Mouse (Mus musculus) bone marrow macrophage, adult 2 months (primary cell): ENCODE results near the gene Gm49380. TPM values are rescaled to one million over a fixed set of nuclear protein-coding genes. Genes with fewer than 3 reads are reported as not detected.

Experiments
- H3K27ac ChIP-seq: 2 replicates; pipeline ENCODE4 v1.5.1; 2012; ENCODE audit warnings: low read depth, low read length; ENCODE audit not compliant: insufficient read depth
- H3K4me1 ChIP-seq: 2 replicates; pipeline ENCODE4 v1.6.1; 2012; ENCODE audit warnings: low read length; ENCODE audit not compliant: control insufficient read depth, insufficient read depth
- H3K4me3 ChIP-seq: 2 replicates; pipeline ENCODE4 v1.5.1; 2012; ENCODE audit warnings: mild to moderate bottlenecking, low read length, moderate library complexity; ENCODE audit not compliant: insufficient read depth
- CTCF ChIP-seq: IDR thresholded peaks from 2 replicates; pipeline ENCODE4 v1.5.1; 2012; ENCODE audit warnings: low read depth, mild to moderate bottlenecking, low read length, moderate library complexity
- POLR2A ChIP-seq: IDR thresholded peaks from 2 replicates; pipeline ENCODE4 v1.6.1; 2012; ENCODE audit warnings: mild to moderate bottlenecking, low read depth, low read length, borderline replicate concordance
- polyA plus RNA-seq: library from polyadenylated mRNA; stranded (reverse); fragments of >200 nt; gene quantifications from 2 replicates; pipeline ENCODE4 v1.2.4, GENCODE M21; 2012; ENCODE audit not compliant: missing spikeins, insufficient read depth, insufficient read length

Gene Gm49380
- polyA plus RNA-seq, 1 experiment: not detected

DNA sequence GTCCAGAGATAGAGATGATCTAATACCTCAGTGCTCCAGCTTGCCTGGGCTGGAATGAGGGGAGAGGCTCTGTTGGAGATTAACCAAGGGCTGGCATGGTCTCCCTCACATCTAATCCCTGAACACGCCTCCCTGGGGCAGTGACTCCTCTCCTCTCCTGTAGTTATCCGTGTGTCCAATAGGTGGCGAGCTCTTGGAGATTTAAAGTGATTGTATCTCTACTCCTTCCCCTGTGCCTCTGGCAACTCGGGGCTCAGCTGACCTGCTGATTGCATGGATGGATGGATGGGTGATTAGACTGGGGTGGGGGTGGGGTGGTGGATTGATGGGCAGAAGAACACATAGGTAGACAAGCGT is 36.6 kb downstream of the Gm49380 start:
- no peak overlapping the region for H3K27ac ChIP-seq
- no peak overlapping the region for H3K4me3 ChIP-seq
- H3K4me1 ChIP-seq: peaks cover 14% of the 10 kb centered on the region
- TF ChIP-seq CTCF: peak; percentile 39
- no peak for TF ChIP-seq POLR2A

DNA sequence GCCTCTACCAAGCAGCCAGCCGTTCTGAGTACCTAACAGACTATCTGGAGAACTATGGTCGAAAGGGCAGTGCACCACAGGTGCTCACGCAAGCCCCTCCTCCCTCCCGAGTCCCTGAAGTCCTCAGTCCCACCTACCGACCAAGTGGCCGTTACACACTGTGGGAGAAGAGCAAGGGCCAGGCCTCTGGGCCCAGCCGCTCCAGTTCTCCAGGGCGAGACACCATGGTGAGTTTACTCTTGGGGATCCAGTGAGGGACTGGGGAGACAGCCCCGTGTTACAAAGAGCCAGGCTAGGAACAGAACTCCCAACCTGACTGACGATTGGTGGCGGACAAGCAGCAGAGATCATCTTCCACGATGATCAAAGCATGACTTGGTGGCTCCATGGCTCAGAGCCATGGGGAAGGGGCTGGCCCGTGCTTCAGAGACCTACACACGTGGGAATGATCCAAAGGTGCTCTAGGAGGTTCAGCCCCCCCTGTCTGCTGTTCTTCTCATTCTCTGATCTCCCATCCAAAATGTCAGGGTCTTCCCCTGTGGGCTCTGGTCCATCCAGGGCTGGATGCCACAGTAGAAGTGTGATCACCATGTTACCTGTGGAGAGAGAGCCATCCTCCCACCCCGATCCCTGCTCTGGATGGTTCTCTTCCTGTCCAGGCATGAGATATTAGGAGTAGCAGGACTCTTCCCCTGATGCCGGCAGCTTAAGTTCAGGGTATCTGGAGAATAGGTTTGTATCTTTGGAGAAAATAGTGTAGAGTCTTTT is 37.1 kb downstream of the Gm49380 start:
- no peak overlapping the region for H3K4me3 ChIP-seq
- no peak overlapping the region for H3K27ac ChIP-seq
- H3K4me1 ChIP-seq: peaks cover 13% of the 10 kb centered on the region

DNA sequence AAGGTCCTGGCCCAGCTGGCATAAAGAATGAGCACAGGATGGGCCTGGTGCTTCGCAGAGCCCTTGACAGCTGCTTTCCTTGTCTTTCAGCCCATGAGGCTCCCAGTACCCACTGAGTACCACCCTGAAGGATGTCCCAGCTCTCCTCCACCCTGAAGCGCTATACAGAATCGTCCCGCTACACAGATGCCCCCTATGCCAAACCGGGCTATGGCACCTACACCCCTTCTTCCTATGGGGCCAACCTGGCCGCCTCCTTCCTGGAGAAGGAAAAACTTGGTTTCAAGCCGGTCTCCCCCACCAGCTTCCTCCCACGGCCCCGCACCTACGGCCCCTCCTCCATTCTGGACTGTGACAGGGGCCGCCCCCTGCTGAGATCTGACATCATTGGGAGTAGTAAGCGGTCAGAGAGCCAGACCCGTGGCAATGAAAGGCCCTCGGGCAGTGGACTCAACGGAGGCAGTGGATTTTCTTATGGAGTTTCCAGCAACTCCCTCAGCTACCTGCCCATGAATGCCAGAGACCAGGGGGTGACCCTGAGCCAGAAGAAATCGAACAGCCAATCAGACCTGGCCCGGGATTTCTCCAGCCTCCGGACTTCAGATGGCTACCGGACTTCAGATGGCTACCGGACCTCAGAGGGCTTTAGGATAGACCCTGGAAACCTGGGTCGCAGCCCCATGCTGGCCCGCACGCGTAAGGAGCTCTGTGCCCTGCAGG is 37.9 kb downstream of the Gm49380 start:
- H3K27ac ChIP-seq: no peak overlapping the region
- H3K4me3 ChIP-seq: no peak overlapping the region
- H3K4me1 ChIP-seq: peaks cover 11% of the 10 kb centered on the region
- TF ChIP-seq POLR2A (no peak), CTCF (no peak)

More for the DNA sequence above, 37.1 kb downstream of the Gm49380 start:
- TF ChIP-seq POLR2A (no peak), CTCF (no peak)

DNA sequence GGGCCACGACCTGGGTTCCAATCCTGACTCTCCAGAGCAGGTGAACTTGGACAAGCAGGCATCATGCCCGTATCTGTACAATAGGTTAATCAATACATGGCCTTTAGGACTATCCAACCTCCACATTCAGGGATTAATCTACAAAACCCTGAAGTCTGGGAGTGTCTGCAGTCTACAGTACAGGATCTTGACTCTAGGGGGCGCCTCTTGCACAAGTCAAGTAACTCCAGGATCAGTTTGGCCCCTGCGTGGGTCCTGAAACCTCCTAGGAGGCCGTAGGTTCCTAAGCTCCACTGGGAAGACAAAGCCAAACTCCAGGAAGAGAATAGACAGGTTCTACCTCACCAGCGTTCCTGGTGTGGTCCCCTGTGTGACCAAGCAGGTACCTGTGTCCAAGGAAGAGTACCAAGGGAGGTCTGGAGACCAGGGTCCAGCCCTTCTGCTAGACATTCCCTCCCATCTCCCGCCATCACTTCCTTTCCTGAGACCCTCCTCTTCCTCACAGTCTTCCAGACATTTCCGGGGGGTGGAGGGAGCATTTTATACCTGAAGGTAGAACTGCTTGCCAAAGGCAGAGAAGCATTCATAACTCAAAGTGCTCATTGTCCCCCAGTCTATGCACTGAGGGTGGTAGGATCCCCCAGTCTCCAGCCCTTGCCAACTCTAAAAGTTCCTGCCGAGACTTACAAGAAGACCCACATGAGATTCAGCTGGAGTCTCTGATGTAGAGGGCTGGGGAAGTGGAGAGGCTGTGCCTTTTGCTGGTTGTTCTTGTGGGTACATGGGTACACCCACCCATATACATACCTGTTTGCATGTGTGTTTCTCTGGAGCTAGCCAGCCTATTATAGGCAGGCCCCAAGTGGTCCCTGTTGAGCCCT is 38.7 kb downstream of the Gm49380 start:
- Histone ChIP-seq H3K4me1 (peaks cover 9% of the 10 kb centered on the region), H3K27ac (no peak overlapping the region), H3K4me3 (no peak overlapping the region)
- no peak for TF ChIP-seq POLR2A
- TF ChIP-seq CTCF: peak; percentile 44; the same call in 1 of the 2 replicates

DNA sequence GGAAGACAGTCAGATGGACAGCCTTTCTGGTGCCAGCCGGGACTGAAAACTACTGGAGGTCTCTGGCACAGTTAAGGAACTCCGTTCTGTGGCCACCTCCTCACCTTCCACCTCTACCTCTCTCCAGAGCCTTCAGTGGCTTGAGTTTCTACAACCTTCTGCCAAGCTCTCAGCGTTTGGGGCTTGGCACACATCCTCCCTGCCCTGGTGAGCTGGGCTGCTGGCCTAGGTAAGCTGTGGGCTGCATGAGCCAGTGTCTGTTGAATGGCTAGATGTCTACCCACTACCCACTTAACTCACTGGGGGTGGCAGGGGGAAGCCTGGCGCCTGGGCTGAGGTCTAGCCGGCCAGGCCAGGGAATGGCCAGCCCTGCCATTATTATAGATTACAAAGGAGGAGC is 40.2 kb downstream of the Gm49380 start:
- Histone ChIP-seq H3K4me1 (no peaks in the 10 kb centered on the region), H3K4me3 (no peak overlapping the region), H3K27ac (no peak overlapping the region)
- TF ChIP-seq POLR2A: no peak
- TF ChIP-seq CTCF: no peak

DNA sequence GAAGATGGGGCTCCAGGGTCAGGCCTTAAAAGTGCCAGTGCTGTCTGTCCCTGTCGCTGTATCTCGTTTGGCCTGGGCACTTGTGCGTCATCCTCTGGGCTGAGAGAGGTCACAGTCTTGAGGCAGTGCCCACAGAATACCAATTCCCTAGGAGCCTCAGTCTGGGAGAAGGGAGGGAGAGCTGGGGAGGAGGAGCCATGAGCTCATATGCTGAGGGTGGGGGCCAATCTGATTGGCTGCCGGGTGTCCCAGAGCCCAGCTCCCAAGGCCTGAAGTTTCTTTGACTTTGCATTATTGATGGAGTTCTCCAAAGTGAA is 40.7 kb downstream of the Gm49380 start:
- H3K4me1 ChIP-seq: no peaks in the 10 kb centered on the region
- no peak overlapping the region for H3K27ac ChIP-seq
- TF ChIP-seq CTCF: no peak
- no peak for TF ChIP-seq POLR2A
- no peak overlapping the region for H3K4me3 ChIP-seq

DNA sequence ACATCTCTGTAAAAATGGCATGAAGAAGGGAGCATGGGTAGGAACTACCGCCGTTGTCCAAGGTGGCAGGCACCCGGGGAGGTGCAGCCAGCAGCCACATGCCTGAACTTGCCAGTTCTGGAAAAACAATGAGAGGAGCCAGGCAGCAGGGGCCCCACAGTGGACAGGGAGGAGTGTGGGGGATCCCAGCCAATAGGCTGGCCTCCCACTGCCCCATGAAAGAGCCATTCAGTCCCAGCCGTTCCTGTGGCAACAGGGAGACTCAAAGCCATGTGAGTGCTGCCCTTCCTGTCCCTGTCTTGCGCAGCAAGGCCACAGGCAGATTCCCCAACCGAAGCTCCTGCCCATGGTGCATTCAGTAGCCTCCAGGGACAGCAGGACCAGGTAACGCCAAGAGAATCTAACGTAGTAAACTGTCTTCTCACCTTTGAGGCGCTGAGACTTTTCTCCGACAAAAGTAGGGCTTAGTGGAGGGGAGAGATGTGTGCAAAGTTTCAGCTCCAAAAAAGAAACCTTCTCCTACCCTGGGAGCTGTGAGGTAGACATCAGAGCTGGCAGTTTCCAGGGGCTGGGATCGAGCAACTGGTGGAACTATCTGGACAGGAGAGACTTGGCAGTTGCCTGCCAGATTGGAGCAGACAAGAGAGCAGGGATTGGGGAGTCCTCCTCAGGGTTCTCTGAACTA is 41.2 kb downstream of the Gm49380 start:
- no peak for TF ChIP-seq POLR2A
- no peak for TF ChIP-seq CTCF
- H3K27ac ChIP-seq: no peak overlapping the region
- peaks cover 4% of the 10 kb centered on the region; the same call in 1 of the 2 replicates for H3K4me1 ChIP-seq
- H3K4me3 ChIP-seq: no peak overlapping the region

DNA sequence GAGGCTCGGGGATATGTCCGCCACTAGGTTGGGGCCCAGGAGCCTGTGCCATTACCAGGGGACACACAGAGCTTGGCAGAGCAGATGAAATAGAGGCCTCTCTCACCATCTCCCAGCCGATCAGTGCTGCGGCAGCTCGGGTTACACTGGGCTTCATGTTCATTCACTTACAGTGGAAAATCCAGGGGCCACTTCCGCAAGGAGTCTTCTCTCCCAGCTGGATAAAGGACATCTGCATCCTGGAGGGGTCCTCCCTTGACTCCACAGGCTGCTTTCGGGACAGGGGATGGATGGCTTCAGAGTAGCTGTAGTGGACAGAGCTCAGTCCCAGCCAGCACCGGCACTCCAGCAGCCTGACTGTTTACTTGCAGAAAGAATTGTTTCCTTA is 42.5 kb downstream of the Gm49380 start:
- no peak overlapping the region for H3K27ac ChIP-seq
- peaks cover 4% of the 10 kb centered on the region; the same call in 1 of the 2 replicates for H3K4me1 ChIP-seq
- no peak for TF ChIP-seq CTCF
- TF ChIP-seq POLR2A: no peak
- H3K4me3 ChIP-seq: no peak overlapping the region

DNA sequence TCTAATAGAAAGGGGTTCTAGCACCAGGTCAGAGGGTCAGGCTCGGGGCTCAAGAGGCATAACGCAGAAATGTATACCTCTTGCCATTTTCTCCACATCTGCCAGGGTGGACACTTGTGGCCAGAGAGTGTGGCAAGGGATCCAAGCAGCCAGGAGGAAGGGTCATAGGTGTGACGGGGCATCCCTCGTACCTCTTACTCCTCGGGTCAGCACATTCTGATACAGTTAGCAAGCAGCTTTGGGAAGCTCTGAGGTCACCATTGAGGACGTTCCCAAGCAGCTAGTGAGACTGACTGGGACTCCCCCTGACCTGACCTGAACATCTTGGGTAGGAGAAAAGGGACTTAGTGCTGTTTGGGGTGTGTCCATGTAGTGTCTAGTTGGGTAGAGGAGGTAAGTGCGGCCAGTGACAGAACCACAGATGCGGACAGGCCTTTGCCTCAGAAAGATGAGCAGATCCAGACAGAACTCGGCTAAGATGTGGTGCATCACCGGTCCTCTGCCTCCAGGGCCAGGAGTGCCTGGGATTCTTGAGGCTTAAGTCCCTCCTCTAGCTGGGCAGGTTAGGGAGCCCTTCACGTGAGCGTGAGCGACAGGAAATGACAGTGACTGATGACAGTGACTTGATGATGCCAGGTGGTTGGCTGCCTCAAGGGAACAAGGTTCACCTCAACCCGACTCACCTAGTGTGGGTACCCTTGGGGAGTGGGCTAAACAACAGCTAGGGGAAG is 43.0 kb downstream of the Gm49380 start:
- Histone ChIP-seq H3K27ac (no peak overlapping the region), H3K4me1 (peaks cover 4% of the 10 kb centered on the region; the same call in 1 of the 2 replicates), H3K4me3 (no peak overlapping the region)
- no peak for TF ChIP-seq CTCF
- TF ChIP-seq POLR2A: no peak
